Mouse (Mus musculus): Measurements from ENCODE around the gene F9. TPM values are rescaled to one million over a fixed set of nuclear protein-coding genes. Genes with fewer than 3 reads are reported as not detected.
A peak's percentile ranks its signal among the peaks of the same experiment; 100 is the strongest.
"Not testable (repeated sequence)": the region's sequence is repeated elsewhere in the genome, so short reads cannot be mapped to it uniquely, and the experiment has no call there.

The F9 gene
- polyA plus RNA-seq (2014; fragmentation: Nextera tagmentation; extraction: Ambion mirVana) = not detected in 2 replicates

DNA sequence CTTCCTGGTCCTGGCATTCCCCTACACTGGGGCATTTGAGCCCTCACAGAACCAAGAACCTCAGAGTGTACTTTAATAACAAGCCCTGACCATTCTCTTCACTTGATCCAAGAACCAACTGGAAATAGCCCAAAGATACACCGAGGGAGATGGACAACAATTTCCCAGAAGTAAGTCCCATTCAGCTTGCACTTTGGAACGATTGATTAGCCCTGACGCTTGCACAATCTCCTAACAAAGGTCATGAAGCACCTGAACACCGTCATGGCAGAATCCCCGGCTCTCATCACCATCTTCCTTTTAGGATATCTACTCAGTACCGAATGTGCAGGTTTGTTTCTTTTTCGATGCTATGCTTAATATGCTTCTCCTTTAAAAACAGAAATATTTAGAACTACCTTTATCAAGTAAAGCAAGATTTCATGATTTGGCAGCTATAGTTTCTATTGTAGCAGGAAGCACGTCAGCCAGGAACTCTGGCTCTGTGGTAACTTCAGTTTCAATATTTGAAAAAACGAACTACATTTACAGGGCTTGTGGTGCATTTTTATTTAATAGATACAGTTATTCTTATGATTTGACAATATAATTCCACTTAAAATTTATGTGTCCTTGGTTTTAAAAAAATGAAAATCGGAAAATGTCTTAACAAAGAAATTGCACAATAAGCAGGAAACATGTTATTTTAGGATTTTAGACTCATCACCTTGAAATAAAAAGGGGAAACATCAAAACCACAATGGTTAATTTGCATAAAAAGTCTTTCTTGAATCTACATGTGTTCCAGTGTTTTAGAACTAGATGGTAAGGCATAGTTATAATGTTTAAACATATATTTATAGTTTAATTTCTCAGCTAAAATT, at the start of gene F9:
Gene F9 (plus strand): TSS at position 244 of the 863 bp plus-strand sequence.
- Histone ChIP-seq H3K27me3 (ENCODE audit: control insufficient read depth, insufficient read depth, low read length) (no peaks in the 10 kb centered on the region), H3K9ac (replicated peaks; ENCODE audit: low read length) (no peak within 1 kb of the TSS), H3K4me2 (ENCODE audit: low read depth, low read length) (no peak within 1 kb of the TSS), H3K9me3 (replicated peaks; ENCODE audit: control insufficient read depth, low read length) (no peaks in the 10 kb centered on the region), H3K4me1 (ENCODE audit: control insufficient read depth, insufficient read depth, low read length) (no peaks in the 10 kb centered on the region), H3K27ac (replicated peaks; ENCODE audit: low read depth, low read length) (no peak within 1 kb of the TSS), H3K36me3 (replicated peaks; ENCODE audit: control insufficient read depth, insufficient read depth, low read depth, low read length) (no peaks in the 10 kb centered on the region), H3K4me3 (ENCODE audit: low read depth, low read length) (no peak within 1 kb of the TSS)
- 88% methylated on average over 10 of the region's 10 CpGs for WGBS
- ATAC-seq (replicated peaks; ENCODE audit: insufficient number of reproducible peaks, low FRiP score, low TSS enrichment, low read depth) (no peak), DNase-seq (ENCODE audit: low spot score) (no peak)

DNA sequence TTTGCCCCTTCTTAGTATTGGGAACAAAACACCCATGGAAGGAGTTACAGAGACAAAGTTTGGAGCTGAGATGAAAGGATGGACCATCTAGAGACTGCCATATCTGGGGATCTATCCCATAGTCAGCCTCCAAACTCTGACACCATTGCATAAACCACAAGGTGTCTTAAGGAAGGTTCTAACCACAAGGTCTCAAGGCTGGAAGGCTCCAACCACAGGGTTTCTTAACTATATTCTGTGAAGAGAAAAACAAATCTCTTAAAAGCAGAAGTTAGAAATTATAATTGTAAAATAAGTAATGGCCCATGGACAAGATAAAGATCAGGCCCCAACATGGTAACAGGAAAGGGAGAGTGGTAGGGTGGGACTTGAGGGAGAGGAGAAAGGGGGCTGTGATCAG, 29.5 kb upstream of the F9 start:
- not testable (repeated sequence) for H3K4me1 ChIP-seq (ENCODE audit: control insufficient read depth, insufficient read depth, low read length); H3K9ac ChIP-seq (replicated peaks; ENCODE audit: low read length); H3K9me3 ChIP-seq (replicated peaks; ENCODE audit: control insufficient read depth, low read length); H3K27me3 ChIP-seq (ENCODE audit: control insufficient read depth, insufficient read depth, low read length); ATAC-seq (replicated peaks; ENCODE audit: insufficient number of reproducible peaks, low FRiP score, low TSS enrichment, low read depth); H3K27ac ChIP-seq (replicated peaks; ENCODE audit: low read depth, low read length); H3K4me3 ChIP-seq (ENCODE audit: low read depth, low read length); DNase-seq (ENCODE audit: low spot score); H3K4me2 ChIP-seq (ENCODE audit: low read depth, low read length); H3K36me3 ChIP-seq (replicated peaks; ENCODE audit: control insufficient read depth, insufficient read depth, low read depth, low read length)

DNA sequence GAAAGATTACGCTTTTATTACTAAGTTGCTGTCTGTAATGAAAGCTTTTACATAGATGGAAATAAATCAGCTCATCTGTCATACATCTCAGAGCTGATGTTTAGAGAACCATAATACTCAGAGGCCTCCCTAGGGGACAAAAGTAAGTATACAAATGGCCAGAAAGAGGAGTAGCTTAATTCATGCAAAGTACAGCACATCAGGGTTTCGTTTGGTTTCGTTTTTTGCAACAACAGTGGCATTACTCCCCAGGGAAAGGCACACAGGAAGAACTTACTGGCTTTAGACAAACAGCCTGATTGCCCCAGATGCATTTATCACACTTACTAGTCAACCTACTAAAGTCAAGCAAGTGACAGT, 800 bp downstream of the F9 start:
- H3K4me3 ChIP-seq (ENCODE audit: low read depth, low read length) = no peak overlapping the region
- ATAC-seq (replicated peaks; ENCODE audit: insufficient number of reproducible peaks, low FRiP score, low TSS enrichment, low read depth) = no peak
- no peaks in the 10 kb centered on the region for H3K36me3 ChIP-seq (replicated peaks; ENCODE audit: control insufficient read depth, insufficient read depth, low read depth, low read length)

DNA sequence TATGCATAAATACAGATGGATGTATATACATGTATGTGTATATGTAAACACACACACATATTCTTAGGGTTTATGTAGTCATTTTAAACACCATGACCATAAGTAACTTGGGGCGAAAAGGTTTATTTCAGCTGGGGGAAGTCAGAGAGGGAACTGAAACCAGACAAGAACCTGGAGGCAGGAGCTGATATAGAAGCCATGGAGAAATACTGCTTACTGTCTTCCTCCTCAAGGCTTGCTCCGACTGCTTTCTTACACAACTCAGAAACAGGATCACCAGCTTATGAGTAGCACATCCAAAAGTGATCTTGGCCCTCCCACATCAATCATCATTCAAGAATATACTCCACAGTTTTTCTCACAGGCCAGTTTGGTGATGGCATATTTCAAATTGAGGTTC, 2.2 kb downstream of the F9 start:
- H3K36me3 ChIP-seq (replicated peaks; ENCODE audit: control insufficient read depth, insufficient read depth, low read depth, low read length) = no peaks in the 10 kb centered on the region
- H3K9me3 ChIP-seq (replicated peaks; ENCODE audit: control insufficient read depth, low read length) = no peaks in the 10 kb centered on the region
- H3K4me3 ChIP-seq (ENCODE audit: low read depth, low read length) = no peak overlapping the region
- no peaks in the 10 kb centered on the region for H3K27me3 ChIP-seq (ENCODE audit: control insufficient read depth, insufficient read depth, low read length)
- H3K4me2 ChIP-seq (ENCODE audit: low read depth, low read length) = no peak overlapping the region
- H3K4me1 ChIP-seq (ENCODE audit: control insufficient read depth, insufficient read depth, low read length) = no peaks in the 10 kb centered on the region
- no peak for DNase-seq (ENCODE audit: low spot score)
- ATAC-seq (replicated peaks; ENCODE audit: insufficient number of reproducible peaks, low FRiP score, low TSS enrichment, low read depth) = no peak
- 89% methylated on average over 2 of the region's 2 CpGs for WGBS
- no peak overlapping the region for H3K9ac ChIP-seq (replicated peaks; ENCODE audit: low read length)
- H3K27ac ChIP-seq (replicated peaks; ENCODE audit: low read depth, low read length) = no peak overlapping the region

More for the DNA sequence above, 800 bp downstream of the F9 start:
- 72% methylated on average over 3 of the region's 3 CpGs for WGBS
- no peak for DNase-seq (ENCODE audit: low spot score)
- Histone ChIP-seq H3K27ac (replicated peaks; ENCODE audit: low read depth, low read length) (no peak overlapping the region), H3K4me1 (ENCODE audit: control insufficient read depth, insufficient read depth, low read length) (no peaks in the 10 kb centered on the region), H3K27me3 (ENCODE audit: control insufficient read depth, insufficient read depth, low read length) (no peaks in the 10 kb centered on the region), H3K9me3 (replicated peaks; ENCODE audit: control insufficient read depth, low read length) (no peaks in the 10 kb centered on the region), H3K9ac (replicated peaks; ENCODE audit: low read length) (no peak overlapping the region), H3K4me2 (ENCODE audit: low read depth, low read length) (no peak overlapping the region)

DNA sequence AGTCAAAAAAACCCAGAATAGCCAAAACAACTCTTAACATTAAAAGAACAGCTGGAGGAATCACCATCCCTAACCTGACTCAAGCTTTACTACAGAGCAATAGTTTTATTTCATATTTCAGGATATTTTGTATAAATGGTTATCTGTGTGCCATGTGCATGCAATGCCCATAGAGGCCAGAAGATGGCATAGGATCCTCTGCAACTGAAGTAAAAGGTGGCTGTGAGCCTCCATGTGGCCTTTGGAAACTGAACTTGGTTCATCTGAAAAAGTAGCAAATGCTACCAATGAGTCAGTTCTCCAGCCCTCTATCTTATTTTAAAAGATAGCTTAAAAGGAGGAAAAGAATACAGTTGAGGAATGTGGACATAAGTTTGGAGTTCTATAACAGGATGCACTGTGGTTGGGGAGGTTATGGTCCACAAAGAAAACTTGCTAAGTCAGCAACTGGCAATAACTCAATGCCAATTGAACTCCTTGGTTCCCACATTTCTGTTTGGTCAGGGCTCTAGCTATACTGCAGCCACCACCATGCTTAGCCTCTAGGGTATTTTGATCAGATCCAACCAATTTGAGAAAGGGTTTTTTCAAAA, 13.9 kb downstream of the F9 start:
- no peaks in the 10 kb centered on the region for H3K9me3 ChIP-seq (replicated peaks; ENCODE audit: control insufficient read depth, low read length)
- ATAC-seq (replicated peaks; ENCODE audit: insufficient number of reproducible peaks, low FRiP score, low TSS enrichment, low read depth) = no peak
- H3K9ac ChIP-seq (replicated peaks; ENCODE audit: low read length) = no peak overlapping the region
- H3K27me3 ChIP-seq (ENCODE audit: control insufficient read depth, insufficient read depth, low read length) = no peaks in the 10 kb centered on the region
- no peak overlapping the region for H3K4me3 ChIP-seq (ENCODE audit: low read depth, low read length)
- DNase-seq (ENCODE audit: low spot score) = peak; percentile 15
- no peaks in the 10 kb centered on the region for H3K4me1 ChIP-seq (ENCODE audit: control insufficient read depth, insufficient read depth, low read length)
- no peaks in the 10 kb centered on the region for H3K36me3 ChIP-seq (replicated peaks; ENCODE audit: control insufficient read depth, insufficient read depth, low read depth, low read length)
- no peak overlapping the region for H3K27ac ChIP-seq (replicated peaks; ENCODE audit: low read depth, low read length)
- H3K4me2 ChIP-seq (ENCODE audit: low read depth, low read length) = no peak overlapping the region

DNA sequence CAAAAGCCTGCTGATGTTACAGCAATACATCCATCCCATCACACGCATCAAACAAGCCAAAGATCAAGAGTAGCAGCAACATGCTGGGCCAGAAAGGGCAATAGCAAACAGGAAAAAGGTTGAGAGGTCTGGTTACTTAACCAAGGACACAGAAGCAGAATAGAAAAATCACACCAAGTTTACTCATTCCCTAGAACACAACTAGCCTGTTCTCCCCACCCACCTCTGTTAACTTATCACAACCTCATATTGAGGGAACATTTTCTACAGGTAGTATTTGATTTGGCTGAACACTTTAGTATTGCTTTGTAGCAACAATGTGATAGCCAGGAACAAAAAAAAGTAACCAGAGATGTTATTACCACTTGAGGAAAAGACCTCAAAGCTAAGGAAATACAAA, 15.3 kb downstream of the F9 start:
- DNase-seq (ENCODE audit: low spot score) (no peak), ATAC-seq (replicated peaks; ENCODE audit: insufficient number of reproducible peaks, low FRiP score, low TSS enrichment, low read depth) (no peak)
- Histone ChIP-seq H3K9me3 (replicated peaks; ENCODE audit: control insufficient read depth, low read length) (no peaks in the 10 kb centered on the region), H3K4me1 (ENCODE audit: control insufficient read depth, insufficient read depth, low read length) (no peaks in the 10 kb centered on the region), H3K27me3 (ENCODE audit: control insufficient read depth, insufficient read depth, low read length) (no peaks in the 10 kb centered on the region), H3K4me2 (ENCODE audit: low read depth, low read length) (no peak overlapping the region), H3K27ac (replicated peaks; ENCODE audit: low read depth, low read length) (no peak overlapping the region), H3K9ac (replicated peaks; ENCODE audit: low read length) (no peak overlapping the region), H3K4me3 (ENCODE audit: low read depth, low read length) (no peak overlapping the region), H3K36me3 (replicated peaks; ENCODE audit: control insufficient read depth, insufficient read depth, low read depth, low read length) (no peaks in the 10 kb centered on the region)
- 82% methylated on average over 1 of the region's 1 CpGs for WGBS

DNA sequence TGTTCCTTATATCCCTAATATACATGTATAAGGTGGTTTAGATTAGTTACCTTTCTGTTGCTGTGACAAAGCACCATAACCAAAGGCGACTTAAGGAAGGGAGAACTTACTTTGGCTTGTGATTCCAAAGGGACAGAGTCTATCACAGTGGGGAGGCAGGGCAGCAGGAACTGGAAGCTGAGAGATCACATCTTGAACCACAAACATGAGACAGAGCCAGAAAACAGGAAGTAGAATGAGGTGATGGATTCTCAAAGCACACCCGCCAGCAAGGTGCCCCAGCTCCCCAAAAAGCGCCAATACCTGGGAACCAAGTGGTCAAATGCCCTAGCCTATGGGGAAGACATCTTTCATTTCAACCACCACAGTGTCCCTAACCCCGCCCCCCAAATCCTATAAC, 21.7 kb downstream of the F9 start:
- WGBS = 71% methylated on average over 4 of the region's 4 CpGs
- no peaks in the 10 kb centered on the region for H3K36me3 ChIP-seq (replicated peaks; ENCODE audit: control insufficient read depth, insufficient read depth, low read depth, low read length)

DNA sequence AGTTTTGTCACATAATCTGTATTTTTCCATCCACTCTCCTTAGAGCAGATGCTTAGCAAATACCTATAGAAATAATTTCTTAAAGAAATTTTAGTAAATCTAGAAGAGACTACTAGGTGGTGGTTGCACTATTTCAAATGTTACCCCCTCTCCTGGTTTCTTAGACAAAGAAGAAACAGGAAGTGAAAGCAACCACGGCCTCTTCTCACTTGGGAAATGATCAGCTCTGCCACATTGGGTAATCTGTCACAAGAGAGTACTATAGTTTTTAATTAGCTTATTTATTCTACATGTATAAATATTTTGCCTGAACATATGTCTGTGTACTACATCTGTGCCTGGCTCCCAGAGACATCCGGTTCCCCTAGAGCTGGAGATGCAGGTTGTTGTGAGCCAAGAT, 22.3 kb downstream of the F9 start:
- Histone ChIP-seq H3K9ac (replicated peaks; ENCODE audit: low read length) (no peak overlapping the region), H3K4me1 (ENCODE audit: control insufficient read depth, insufficient read depth, low read length) (no peaks in the 10 kb centered on the region), H3K4me2 (ENCODE audit: low read depth, low read length) (no peak overlapping the region), H3K4me3 (ENCODE audit: low read depth, low read length) (no peak overlapping the region), H3K9me3 (replicated peaks; ENCODE audit: control insufficient read depth, low read length) (no peaks in the 10 kb centered on the region), H3K27me3 (ENCODE audit: control insufficient read depth, insufficient read depth, low read length) (no peaks in the 10 kb centered on the region), H3K36me3 (replicated peaks; ENCODE audit: control insufficient read depth, insufficient read depth, low read depth, low read length) (no peaks in the 10 kb centered on the region), H3K27ac (replicated peaks; ENCODE audit: low read depth, low read length) (no peak overlapping the region)
- DNase-seq (ENCODE audit: low spot score) (no peak), ATAC-seq (replicated peaks; ENCODE audit: insufficient number of reproducible peaks, low FRiP score, low TSS enrichment, low read depth) (no peak)
- WGBS = 77% methylated on average over 2 of the region's 2 CpGs

More for the DNA sequence above, 21.7 kb downstream of the F9 start:
- Histone ChIP-seq H3K4me3 (ENCODE audit: low read depth, low read length) (no peak overlapping the region), H3K4me1 (ENCODE audit: control insufficient read depth, insufficient read depth, low read length) (no peaks in the 10 kb centered on the region), H3K9ac (replicated peaks; ENCODE audit: low read length) (no peak overlapping the region), H3K27me3 (ENCODE audit: control insufficient read depth, insufficient read depth, low read length) (no peaks in the 10 kb centered on the region), H3K9me3 (replicated peaks; ENCODE audit: control insufficient read depth, low read length) (no peaks in the 10 kb centered on the region), H3K4me2 (ENCODE audit: low read depth, low read length) (no peak overlapping the region), H3K27ac (replicated peaks; ENCODE audit: low read depth, low read length) (no peak overlapping the region)
- ATAC-seq (replicated peaks; ENCODE audit: insufficient number of reproducible peaks, low FRiP score, low TSS enrichment, low read depth) (no peak), DNase-seq (ENCODE audit: low spot score) (no peak)

Data from embryonic facial prominence, embryonic 11.5 days (tissue).